Mouse (Mus musculus): ENCODE results near the gene Rin3. TPM values are rescaled to one million over a fixed set of nuclear protein-coding genes. Genes with fewer than 3 reads are reported as not detected.

The Rin3 gene
- polyA plus RNA-seq, 1 experiment from 2014 or later: 1.7 TPM

DNA sequence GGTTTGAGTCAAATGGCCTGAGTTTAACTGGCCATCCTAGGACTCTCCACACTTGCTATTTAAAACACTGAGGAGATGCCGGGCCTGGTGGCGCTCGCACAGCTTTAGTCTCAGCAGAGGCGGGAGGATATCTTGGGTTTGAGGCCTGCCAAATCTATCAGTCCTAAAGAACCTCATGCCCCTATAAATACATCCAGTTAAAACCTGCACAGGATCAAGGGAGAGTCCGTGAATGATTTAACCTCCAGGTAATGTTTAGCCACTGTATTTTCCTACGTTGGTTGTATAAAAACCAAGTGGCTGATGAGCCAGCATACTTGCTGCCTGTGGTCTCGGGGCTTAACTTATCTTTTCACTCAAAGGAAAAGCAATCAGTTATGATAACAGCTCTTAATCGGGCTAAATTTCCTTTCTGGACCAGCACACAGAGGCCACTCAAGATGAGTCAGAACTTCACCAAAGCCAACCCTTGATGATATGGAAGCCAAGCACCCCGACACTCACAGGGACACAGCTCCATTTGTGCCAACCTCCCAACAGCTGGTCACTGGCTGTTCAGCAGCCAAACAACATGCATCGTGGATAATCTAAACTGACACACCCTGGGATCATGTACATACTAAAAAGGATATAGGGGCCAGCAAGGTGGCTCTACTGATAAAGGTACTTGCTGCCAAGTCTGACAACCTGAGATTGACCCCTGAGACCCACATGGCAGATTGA, 137.5 kb downstream of the Rin3 start:
- Histone ChIP-seq H3K36me3 (ENCODE audit: control insufficient read depth, insufficient read depth) (no peaks in the 10 kb centered on the region; the same call in 1 of the 2 replicates), H3K4me2 (ENCODE audit: low read length) (no peak overlapping the region), H3K4me3 (replicated peaks; ENCODE audit: low read length) (no peak overlapping the region), H3K9me3 (ENCODE audit: control insufficient read depth, low read length) (no peaks in the 10 kb centered on the region), H3K27me3 (replicated peaks; ENCODE audit: control insufficient read depth, insufficient read depth, low read length) (no peaks in the 10 kb centered on the region), H3K9ac (replicated peaks; ENCODE audit: low read depth, low read length) (no peak overlapping the region), H3K27ac (ENCODE audit: low read length) (no peak overlapping the region), H3K4me1 (replicated peaks; ENCODE audit: control insufficient read depth, insufficient read depth, low read length) (peaks cover 3% of the 10 kb centered on the region; the same call in 1 of the 2 replicates)
- ATAC-seq: no peak
- WGBS: 91% methylated on average over 10 of the region's 10 CpGs

GRCm38 (mm10) chr12:102422065-102422464, 139.2 kb downstream of the Rin3 start:
- Histone ChIP-seq H3K4me2 (ENCODE audit: low read length) (no peak overlapping the region), H3K9me3 (ENCODE audit: control insufficient read depth, low read length) (no peaks in the 10 kb centered on the region), H3K9ac (replicated peaks; ENCODE audit: low read depth, low read length) (no peak overlapping the region), H3K27ac (ENCODE audit: low read length) (no peak overlapping the region), H3K4me3 (replicated peaks; ENCODE audit: low read length) (no peak overlapping the region), H3K4me1 (replicated peaks; ENCODE audit: control insufficient read depth, insufficient read depth, low read length) (peaks cover 3% of the 10 kb centered on the region; the same call in 1 of the 2 replicates), H3K36me3 (ENCODE audit: control insufficient read depth, insufficient read depth) (no peaks in the 10 kb centered on the region; the same call in 1 of the 2 replicates), H3K27me3 (replicated peaks; ENCODE audit: control insufficient read depth, insufficient read depth, low read length) (no peaks in the 10 kb centered on the region)
- WGBS: 84% methylated on average over 6 of the region's 6 CpGs
- no peak for ATAC-seq

DNA sequence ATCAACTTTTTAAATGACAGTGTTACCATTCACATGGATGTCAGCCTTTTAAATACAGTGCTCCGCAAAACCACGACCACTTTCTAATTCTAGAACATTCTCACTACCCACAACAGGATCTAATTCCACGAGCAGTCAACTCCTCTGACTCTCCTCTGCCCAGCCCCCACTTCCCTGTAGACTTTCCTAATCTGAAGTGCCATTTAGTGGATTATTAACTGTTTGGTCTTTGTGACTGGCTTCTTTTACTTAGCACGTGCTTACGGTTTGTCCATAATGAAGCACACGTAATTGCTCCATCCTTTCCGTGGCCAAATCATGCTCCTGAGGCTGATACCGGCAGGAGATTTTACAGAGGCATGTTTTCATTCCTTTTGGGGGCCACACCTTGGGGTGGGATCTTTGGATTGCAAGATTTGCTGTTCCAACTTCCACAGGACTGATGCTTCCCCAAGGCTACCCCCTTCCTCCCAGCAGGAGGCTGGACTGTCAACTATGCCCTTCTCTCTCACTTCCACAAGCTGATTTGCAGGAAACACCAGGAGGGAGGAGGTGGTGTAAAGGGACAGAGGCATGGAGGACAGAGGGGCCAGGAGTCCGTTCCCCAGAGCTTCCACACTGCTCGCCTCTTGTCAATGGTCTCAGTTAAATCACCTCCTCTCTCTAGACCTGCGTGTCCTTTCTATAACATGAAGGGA, 139.9 kb downstream of the Rin3 start:
- ATAC-seq: no peak
- WGBS: 87% methylated on average over 11 of the region's 11 CpGs
- Histone ChIP-seq H3K27me3 (replicated peaks; ENCODE audit: control insufficient read depth, insufficient read depth, low read length) (no peaks in the 10 kb centered on the region), H3K36me3 (ENCODE audit: control insufficient read depth, insufficient read depth) (no peaks in the 10 kb centered on the region; the same call in 1 of the 2 replicates), H3K4me2 (ENCODE audit: low read length) (no peak overlapping the region), H3K4me1 (replicated peaks; ENCODE audit: control insufficient read depth, insufficient read depth, low read length) (peaks cover 3% of the 10 kb centered on the region; the same call in 1 of the 2 replicates), H3K9me3 (ENCODE audit: control insufficient read depth, low read length) (no peaks in the 10 kb centered on the region), H3K9ac (replicated peaks; ENCODE audit: low read depth, low read length) (no peak overlapping the region), H3K4me3 (replicated peaks; ENCODE audit: low read length) (no peak overlapping the region), H3K27ac (ENCODE audit: low read length) (no peak overlapping the region)

DNA sequence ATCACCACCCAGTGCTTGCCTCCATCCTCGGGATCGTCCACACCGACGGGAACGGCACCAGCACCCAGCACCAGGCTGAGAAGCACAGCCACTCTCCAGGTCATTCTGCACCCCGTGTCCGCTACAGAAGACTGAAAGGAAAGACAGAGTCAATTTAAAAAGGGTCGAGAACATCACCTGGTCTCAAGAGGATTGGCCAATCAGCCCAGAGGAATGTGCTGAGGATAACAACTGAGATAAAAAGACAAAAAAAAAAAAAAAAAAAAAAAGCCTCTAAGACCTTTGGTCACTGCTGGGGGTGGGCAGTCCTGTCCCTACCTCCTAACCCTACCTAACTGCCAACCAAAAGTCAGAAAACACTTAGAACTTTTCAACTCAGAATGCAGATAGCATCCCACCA, 140.8 kb downstream of the Rin3 start:
- 94% methylated on average over 8 of the region's 8 CpGs for WGBS
- Histone ChIP-seq H3K9ac (replicated peaks; ENCODE audit: low read depth, low read length) (no peak overlapping the region), H3K9me3 (ENCODE audit: control insufficient read depth, low read length) (no peaks in the 10 kb centered on the region), H3K4me3 (replicated peaks; ENCODE audit: low read length) (no peak overlapping the region), H3K4me1 (replicated peaks; ENCODE audit: control insufficient read depth, insufficient read depth, low read length) (peaks cover 3% of the 10 kb centered on the region; the same call in 1 of the 2 replicates), H3K27ac (ENCODE audit: low read length) (no peak overlapping the region), H3K36me3 (ENCODE audit: control insufficient read depth, insufficient read depth) (no peaks in the 10 kb centered on the region; the same call in 1 of the 2 replicates), H3K27me3 (replicated peaks; ENCODE audit: control insufficient read depth, insufficient read depth, low read length) (no peaks in the 10 kb centered on the region), H3K4me2 (ENCODE audit: low read length) (no peak overlapping the region)
- no peak for ATAC-seq

GRCm38 (mm10) chr12:102424456-102424855, 141.6 kb downstream of the Rin3 start:
- ATAC-seq: no peak
- Histone ChIP-seq H3K9ac (replicated peaks; ENCODE audit: low read depth, low read length) (no peak overlapping the region), H3K36me3 (ENCODE audit: control insufficient read depth, insufficient read depth) (no peaks in the 10 kb centered on the region; the same call in 1 of the 2 replicates), H3K4me2 (ENCODE audit: low read length) (no peak overlapping the region), H3K27ac (ENCODE audit: low read length) (no peak overlapping the region), H3K9me3 (ENCODE audit: control insufficient read depth, low read length) (no peaks in the 10 kb centered on the region), H3K4me1 (replicated peaks; ENCODE audit: control insufficient read depth, insufficient read depth, low read length) (peaks cover 3% of the 10 kb centered on the region; the same call in 1 of the 2 replicates), H3K27me3 (replicated peaks; ENCODE audit: control insufficient read depth, insufficient read depth, low read length) (no peaks in the 10 kb centered on the region), H3K4me3 (replicated peaks; ENCODE audit: low read length) (no peak overlapping the region)
- WGBS: 81% methylated on average over 2 of the region's 2 CpGs

DNA sequence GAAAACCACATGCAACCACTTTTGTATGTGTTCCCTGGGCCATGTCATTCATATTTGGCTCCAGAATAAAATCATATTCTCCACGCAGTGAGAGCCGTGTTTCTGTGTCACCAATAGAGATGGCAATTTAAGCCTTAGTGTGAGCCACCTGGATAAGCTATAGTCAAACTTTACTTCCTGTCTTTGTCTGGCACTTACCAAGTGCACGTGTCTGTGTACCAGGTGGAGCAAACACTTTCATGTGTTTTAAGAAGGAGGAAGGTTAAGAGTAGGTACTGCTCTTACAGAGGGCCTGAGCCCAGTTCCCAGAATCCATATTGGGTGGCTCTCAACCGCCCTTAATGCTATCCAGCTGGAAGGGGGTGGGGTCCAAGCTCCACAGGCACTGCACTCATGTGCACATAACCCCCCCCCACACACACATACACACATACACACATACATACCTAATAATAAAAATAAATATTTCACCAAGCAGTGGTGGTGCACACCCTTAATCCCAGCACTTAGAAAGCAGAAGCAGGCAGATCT, 142.3 kb downstream of the Rin3 start:
- Histone ChIP-seq H3K4me1 (replicated peaks; ENCODE audit: control insufficient read depth, insufficient read depth, low read length) (no peaks in the 10 kb centered on the region), H3K27me3 (replicated peaks; ENCODE audit: control insufficient read depth, insufficient read depth, low read length) (no peaks in the 10 kb centered on the region), H3K9me3 (ENCODE audit: control insufficient read depth, low read length) (no peaks in the 10 kb centered on the region), H3K4me3 (replicated peaks; ENCODE audit: low read length) (no peak overlapping the region), H3K9ac (replicated peaks; ENCODE audit: low read depth, low read length) (no peak overlapping the region), H3K36me3 (ENCODE audit: control insufficient read depth, insufficient read depth) (no peaks in the 10 kb centered on the region; the same call in 1 of the 2 replicates), H3K4me2 (ENCODE audit: low read length) (no peak overlapping the region), H3K27ac (ENCODE audit: low read length) (no peak overlapping the region)
- no peak for ATAC-seq
- 93% methylated on average over 4 of the region's 4 CpGs for WGBS

- ATAC-seq: no peak
- H3K4me2 ChIP-seq (ENCODE audit: low read length): no peak overlapping the region
- H3K27me3 ChIP-seq (replicated peaks; ENCODE audit: control insufficient read depth, insufficient read depth, low read length): no peaks in the 10 kb centered on the region
- H3K27ac ChIP-seq (ENCODE audit: low read length): no peak overlapping the region
- 96% methylated on average over 7 of the region's 7 CpGs for WGBS
- no peaks in the 10 kb centered on the region for H3K4me1 ChIP-seq (replicated peaks; ENCODE audit: control insufficient read depth, insufficient read depth, low read length)
- H3K36me3 ChIP-seq (ENCODE audit: control insufficient read depth, insufficient read depth): no peaks in the 10 kb centered on the region; the same call in 1 of the 2 replicates
- no peak overlapping the region for H3K9ac ChIP-seq (replicated peaks; ENCODE audit: low read depth, low read length)
- H3K4me3 ChIP-seq (replicated peaks; ENCODE audit: low read length): no peak overlapping the region
- H3K9me3 ChIP-seq (ENCODE audit: control insufficient read depth, low read length): no peaks in the 10 kb centered on the region
Observed at GRCm38 (mm10) chr12:102426285-102426684, 143.4 kb downstream of the Rin3 start.

DNA sequence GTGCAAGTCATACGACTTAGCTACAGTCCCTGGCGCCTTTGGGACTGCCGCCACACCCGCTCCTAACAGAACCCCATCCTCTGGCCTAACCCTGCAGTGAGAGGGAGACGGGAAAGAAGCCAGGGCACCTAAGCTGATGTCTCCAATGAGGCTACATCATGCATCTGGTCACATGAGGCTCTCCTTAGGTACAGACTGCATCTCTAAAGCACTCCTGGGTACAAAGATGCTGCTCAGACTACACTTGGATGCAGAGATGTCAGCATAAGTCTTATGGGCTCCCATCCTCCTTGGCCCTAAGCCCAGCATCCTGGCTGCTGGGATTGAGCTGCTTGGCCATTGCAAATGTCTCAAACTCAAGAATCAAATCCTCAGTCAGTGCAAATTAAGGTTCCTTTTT, 146.8 kb downstream of the Rin3 start:
- no peak overlapping the region for H3K9ac ChIP-seq (replicated peaks; ENCODE audit: low read depth, low read length)
- no peak overlapping the region for H3K4me2 ChIP-seq (ENCODE audit: low read length)
- H3K27me3 ChIP-seq (replicated peaks; ENCODE audit: control insufficient read depth, insufficient read depth, low read length): no peaks in the 10 kb centered on the region
- WGBS: 93% methylated on average over 5 of the region's 5 CpGs
- no peaks in the 10 kb centered on the region for H3K9me3 ChIP-seq (ENCODE audit: control insufficient read depth, low read length)
- no peak overlapping the region for H3K4me3 ChIP-seq (replicated peaks; ENCODE audit: low read length)
- H3K27ac ChIP-seq (ENCODE audit: low read length): no peak overlapping the region
- H3K4me1 ChIP-seq (replicated peaks; ENCODE audit: control insufficient read depth, insufficient read depth, low read length): no peaks in the 10 kb centered on the region
- ATAC-seq: no peak
- H3K36me3 ChIP-seq (ENCODE audit: control insufficient read depth, insufficient read depth): no peaks in the 10 kb centered on the region

DNA sequence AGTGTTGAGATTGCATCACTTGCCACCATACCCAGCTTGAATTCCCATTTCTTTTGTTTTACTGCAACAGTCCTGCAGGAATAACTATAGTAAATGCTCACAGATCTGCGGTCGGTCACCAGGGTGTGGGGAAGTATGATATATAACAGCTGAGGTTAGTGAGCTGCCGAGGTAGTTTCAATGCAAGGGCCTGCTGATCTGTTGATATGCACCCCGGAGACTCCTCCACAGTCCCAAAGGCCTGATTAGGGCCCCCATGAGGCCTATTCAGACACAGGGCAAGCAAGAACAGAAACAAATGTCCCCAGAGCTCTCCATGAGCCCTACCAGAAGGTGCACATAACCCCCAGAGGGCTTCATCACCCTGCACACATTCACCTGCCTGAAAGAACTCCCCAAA, 147.4 kb downstream of the Rin3 start:
- no peak overlapping the region for H3K27ac ChIP-seq (ENCODE audit: low read length)
- no peak for ATAC-seq
- H3K9ac ChIP-seq (replicated peaks; ENCODE audit: low read depth, low read length): no peak overlapping the region
- H3K4me1 ChIP-seq (replicated peaks; ENCODE audit: control insufficient read depth, insufficient read depth, low read length): no peaks in the 10 kb centered on the region
- 83% methylated on average over 4 of the region's 4 CpGs for WGBS
- no peaks in the 10 kb centered on the region for H3K9me3 ChIP-seq (ENCODE audit: control insufficient read depth, low read length)
- H3K36me3 ChIP-seq (ENCODE audit: control insufficient read depth, insufficient read depth): no peaks in the 10 kb centered on the region
- no peak overlapping the region for H3K4me2 ChIP-seq (ENCODE audit: low read length)
- H3K4me3 ChIP-seq (replicated peaks; ENCODE audit: low read length): no peak overlapping the region
- no peaks in the 10 kb centered on the region for H3K27me3 ChIP-seq (replicated peaks; ENCODE audit: control insufficient read depth, insufficient read depth, low read length)
